Mouse (Mus musculus): ENCODE data around the gene Zfp462.
"Not testable (repeated sequence)": the region's sequence is repeated elsewhere in the genome, so short reads cannot be mapped to it uniquely, and the experiment has no call there.

Zfp462 gene

GRCm38 (mm10) chr4:54950866-54951265 lies 6.0 kb downstream of the Zfp462 start:
- DNase-seq (ENCODE audit: low spot score in 2 of 2): no peak

- DNase-seq (ENCODE audit: low spot score in 2 of 2): no peak
Observed at GRCm38 (mm10) chr4:54953657-54954395, 9.0 kb downstream of the Zfp462 start.

GRCm38 (mm10) chr4:54954455-54954854 lies 9.6 kb downstream of the Zfp462 start:
- no peak for DNase-seq (ENCODE audit: low spot score in 2 of 2)

GRCm38 (mm10) chr4:54960776-54961175 lies 15.9 kb downstream of the Zfp462 start:
- no peak for DNase-seq (ENCODE audit: low spot score in 2 of 2)

DNA sequence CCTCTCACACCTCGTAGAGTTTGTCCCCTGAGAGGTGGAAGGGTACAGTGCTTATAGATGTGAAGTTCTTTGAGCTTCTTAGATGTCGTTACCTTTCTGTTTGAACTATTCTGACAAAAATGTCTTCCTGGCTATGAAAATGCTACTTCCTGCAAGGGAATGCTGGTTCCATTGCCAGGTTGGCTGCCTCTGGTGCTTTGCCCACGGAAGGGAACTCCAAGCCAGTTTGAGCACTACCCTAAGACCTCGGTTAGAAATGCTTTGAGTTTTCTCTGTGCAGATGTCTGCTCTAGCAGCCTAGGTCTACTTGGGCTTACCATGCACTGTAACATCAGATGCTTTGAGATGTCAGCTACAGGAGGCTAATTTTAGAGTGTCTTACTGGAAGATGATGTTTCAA lies 17.3 kb downstream of the Zfp462 start:
- no peak for DNase-seq (ENCODE audit: low spot score in 2 of 2)

DNA sequence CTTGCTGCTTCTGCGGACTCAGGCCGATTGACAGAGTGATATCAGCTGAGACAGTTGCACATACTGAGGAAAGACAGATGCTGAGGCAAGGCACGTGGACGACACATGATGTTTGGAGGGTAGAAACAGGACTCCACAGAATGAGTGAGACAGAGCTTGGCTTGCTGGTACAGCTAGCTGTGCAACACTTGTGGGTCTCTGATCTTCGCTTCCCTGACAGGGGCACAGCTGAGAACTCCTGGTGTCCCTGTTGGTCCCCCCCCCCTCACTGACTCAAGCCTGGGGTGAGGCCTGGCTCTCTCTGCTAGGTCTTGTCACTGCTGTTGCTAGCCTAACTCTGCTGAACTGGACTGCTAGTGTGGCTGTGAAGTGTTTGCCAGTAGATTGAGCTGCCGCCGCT lies 18.7 kb downstream of the Zfp462 start:
- DNase-seq (ENCODE audit: low spot score in 2 of 2): no peak

DNA sequence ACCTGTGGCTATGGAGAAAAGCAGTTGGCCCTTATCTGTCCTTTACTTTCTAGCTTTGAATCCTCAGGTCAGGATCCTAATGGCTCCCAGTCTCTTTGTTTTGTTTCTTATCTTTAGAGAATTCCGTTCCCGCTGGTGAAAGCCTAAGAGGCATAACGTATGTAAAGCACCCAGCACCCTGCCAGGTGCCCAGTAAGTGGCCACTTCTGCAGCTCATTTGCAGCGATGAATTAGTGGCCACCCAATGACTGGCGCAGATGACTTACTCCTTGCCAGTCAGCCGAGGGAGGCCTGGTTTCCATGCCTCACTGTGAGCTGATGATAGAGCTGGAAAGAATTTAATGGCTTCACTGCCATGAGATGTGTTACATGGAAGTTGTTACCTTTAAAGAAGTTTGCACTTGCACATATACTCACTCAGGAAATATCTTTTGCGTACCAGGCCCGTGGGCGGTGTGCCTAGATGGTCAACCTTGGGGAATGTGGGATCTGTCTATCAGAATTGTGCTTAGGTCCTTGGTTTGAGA lies 20.4 kb downstream of the Zfp462 start:
- no peak for DNase-seq (ENCODE audit: low spot score in 2 of 2)

- peak; percentile 67 to 72 for DNase-seq (ENCODE audit: low spot score in 2 of 2)
Observed at GRCm38 (mm10) chr4:54966161-54966806, 21.4 kb downstream of the Zfp462 start.

GRCm38 (mm10) chr4:54967166-54967565 lies 22.3 kb downstream of the Zfp462 start:
- DNase-seq (ENCODE audit: low spot score in 2 of 2): no peak

DNA sequence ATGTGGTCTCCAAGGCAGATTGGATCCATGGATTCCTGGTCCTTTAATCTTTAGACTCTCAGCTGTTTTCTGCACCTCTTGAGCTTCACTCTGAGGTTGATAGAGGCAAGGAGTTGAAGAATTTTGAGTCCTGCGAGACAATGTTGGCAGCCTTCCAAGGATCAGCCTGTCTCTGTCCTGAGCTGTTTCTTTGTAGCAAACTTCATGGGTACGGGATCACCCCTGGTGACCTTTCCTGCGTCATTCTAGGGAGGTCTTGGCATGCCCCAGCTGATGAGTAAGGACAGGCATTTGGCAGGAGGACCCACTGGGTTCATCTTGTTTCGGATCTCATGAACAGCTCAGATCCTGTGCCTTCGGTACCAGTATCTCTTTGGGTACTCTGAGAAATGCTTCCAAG lies 22.9 kb downstream of the Zfp462 start:
- no peak for DNase-seq (ENCODE audit: low spot score in 2 of 2)

DNA sequence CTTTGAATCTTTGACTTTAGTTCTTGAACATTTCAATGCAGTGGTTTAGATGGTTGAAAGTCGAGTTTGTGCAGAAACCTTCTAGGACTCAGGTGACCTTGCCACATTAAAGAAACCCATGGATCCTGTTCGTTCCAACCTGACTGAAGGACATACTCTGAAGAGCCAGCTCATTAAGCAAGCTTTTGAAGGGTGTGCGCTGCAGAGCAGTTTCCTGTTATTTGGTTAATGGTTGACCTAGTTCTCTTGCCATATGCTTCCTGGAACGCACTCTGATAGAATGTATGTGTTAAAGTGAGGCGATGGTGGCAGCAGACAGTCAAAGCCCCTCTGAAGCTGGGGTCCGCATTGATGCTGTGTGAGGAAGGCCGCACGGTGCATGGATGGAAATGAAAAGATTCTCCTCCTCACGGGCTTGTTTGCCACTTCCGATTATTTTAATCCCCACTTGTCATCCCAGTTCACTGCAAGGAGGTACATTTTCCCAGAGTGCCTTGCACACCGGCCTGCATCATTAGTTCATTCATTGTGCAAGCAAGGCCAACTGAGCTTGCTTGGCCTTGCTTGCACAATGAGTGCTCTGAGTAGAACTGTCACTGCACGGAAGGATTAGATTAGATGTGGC lies 24.9 kb downstream of the Zfp462 start:
- no peak for DNase-seq (ENCODE audit: low spot score in 2 of 2)

DNA sequence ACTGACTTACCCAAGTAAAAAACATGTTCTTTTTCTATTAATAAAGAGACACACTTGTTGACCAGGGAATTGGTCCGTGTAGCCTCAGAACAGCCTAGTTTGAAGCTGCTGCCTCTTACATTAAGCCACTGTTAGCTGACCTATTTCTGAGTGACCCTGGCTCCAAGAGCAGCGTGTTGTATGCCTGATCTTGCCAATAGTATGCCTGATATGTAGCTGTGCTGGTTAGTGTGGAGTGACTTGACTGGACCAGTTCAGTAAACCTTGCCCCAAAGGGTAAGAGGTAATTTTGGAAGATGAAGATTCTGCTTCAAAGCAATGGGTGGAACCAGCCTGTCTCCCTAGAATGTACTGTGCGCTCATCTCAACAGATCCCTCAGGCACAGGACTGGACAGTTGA lies 26.5 kb downstream of the Zfp462 start:
- no peak for DNase-seq (ENCODE audit: low spot score in 2 of 2)

DNA sequence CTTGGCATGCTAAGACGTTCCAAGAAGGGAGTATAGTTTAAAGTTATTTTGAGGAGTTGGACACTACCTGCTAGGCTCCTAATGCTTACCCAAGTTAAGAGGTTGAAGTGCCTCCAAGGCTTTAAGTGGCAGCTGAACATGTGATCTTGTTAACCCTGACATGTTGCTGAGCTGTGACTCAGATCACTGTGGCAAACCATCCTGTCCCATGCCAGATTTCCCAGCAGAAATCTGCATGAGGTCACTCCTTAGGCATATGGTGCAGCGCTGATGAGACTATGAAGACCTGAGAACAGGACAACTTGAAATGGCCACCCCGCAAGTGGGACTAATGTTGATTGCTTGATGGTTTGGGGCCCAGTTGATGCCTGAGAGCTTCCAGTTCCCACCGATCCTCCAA lies 27.2 kb downstream of the Zfp462 start:
- no peak for DNase-seq (ENCODE audit: low spot score in 2 of 2)

- DNase-seq (ENCODE audit: low spot score in 2 of 2): no peak
Observed at GRCm38 (mm10) chr4:54972827-54973560, 28.1 kb downstream of the Zfp462 start.

DNA sequence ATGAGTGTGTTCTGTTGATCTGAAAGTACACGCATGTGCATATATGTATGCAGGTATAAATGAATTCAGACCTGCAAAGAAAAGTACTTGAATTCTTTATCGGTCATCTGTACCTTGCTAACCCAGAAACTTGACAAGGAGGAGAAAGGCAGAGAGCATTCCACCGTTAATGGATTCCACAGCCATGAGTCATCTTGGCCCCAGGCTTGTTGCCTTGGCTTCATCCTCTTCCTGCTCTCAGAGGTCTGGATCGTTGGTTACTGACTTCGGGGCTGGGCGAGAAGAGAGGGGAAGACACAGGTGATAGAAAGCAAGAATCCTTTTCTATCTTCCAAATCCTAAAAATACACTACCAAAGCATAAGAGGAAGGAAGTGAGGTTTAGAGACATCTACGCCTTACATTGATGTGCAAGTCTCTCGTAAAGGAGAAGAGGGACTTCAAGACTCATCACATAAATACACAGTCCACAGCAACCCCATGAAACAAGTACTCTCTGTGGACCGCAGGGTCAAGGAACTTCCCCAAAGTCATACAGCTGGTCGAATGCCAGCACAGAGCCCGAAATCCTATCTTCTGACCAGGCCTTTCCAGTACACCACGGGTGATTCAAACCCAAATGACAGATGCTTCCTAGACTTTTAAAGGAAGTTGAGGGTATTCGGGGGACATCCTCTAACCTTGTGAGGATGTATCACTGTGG lies 35.1 kb downstream of the Zfp462 start:
- DNase-seq (ENCODE audit: low spot score in 2 of 2): no peak

DNA sequence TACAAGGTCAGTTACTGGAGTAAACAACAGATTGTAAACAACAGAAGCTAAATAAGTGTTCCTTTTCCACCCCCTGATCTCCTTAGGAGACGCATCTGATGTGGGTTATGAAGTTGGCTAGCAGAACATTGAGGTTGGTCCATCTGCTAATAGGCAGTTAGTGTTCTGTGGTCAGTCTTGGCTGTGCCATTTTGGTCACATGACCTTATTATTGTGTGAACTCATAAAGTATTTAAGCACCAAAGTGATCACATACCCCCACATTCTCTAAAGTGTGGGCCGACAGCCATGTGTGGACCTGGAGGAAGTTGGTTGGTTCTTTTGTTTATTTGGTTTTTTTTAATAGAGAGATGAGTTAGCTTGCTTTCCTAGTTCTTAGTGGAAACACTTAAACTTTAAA lies 39.7 kb downstream of the Zfp462 start:
- no peak for DNase-seq (ENCODE audit: low spot score in 2 of 2)

DNA sequence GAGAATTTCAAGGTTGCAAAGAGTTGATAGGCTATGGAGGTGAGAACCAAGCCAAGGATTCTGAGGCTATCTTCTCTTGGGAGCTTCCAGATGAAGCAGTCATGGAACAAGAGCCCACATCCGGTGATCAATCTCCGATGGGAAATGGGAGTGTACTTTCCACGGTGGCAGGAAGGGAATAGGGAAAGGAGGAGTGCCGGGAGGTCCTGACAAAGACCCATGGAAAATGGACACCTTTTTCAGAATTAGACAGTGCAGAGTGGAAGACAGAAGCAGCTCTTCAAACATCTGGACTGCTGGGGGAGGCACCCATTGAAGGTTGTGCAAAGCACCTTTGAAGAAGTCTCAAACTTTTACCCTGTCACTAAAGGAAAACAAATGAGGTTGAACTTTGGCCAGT lies 41.8 kb downstream of the Zfp462 start:
- no peak for DNase-seq (ENCODE audit: low spot score in 2 of 2)

DNA sequence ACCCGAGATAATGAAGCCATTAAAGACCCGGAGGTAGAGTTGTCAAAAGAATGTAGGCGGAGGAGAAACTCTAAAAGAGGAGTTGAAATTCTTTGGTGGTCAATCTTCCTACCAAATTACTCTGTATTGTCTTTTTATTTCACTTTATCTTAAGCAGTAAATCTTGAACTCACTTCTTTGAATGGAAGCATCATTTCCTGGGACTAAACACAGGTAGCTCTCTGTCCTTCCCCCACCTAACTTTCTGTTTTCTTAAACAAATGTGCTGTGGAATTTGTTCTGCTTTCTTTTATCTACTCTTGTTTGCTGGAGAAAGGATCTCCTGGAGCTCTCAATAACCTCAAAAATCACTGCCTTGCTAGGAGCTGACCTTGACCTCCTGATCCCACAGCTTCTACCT lies 42.4 kb downstream of the Zfp462 start:
- DNase-seq (ENCODE audit: low spot score in 2 of 2): no peak

DNA sequence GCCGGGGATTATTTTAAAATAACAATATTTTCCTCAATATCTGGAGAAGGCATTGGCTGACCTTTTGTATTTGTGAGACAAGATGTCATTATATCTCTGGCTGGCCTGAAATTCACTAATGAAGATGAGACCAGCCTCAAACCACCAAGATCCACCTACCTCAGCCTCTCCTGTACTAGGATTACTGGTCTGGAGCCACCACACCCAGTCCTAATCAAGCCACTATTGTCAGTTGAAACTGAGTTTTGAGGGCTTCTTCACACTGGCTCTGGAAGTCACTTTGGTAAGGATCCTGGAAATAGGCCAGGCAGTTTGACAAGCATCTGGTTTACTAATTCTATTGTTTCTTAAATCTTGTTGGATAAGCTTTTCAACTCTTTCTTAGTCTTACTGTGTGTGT lies 43.1 kb downstream of the Zfp462 start:
- DNase-seq (ENCODE audit: low spot score in 2 of 2): no peak

GRCm38 (mm10) chr4:54991973-54992372 lies 47.1 kb downstream of the Zfp462 start:
- DNase-seq (ENCODE audit: low spot score in 2 of 2): no peak

DNA sequence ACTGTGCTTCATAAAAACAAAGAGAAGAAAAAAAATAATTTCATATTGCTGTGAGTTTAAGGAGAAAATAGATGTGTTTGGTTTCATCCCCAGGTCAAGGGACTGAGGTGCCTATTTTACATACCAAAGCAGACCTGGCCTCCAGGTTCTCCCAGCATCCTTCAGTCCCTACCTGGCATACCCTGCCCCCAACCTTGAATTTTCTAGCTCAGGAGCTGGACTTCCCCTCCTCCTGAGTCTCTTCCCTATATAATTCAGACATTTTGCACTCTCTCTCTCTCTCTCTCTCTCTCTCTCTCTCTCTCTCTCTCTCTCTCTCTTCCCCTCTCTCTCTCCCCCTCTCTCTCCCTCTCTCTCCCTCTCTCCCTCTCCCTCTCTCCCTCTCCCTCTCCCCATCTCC lies 48.2 kb downstream of the Zfp462 start:
- not testable (repeated sequence) for DNase-seq (ENCODE audit: low spot score in 2 of 2)

GRCm38 (mm10) chr4:54995258-54995657 lies 50.4 kb downstream of the Zfp462 start:
- no peak for DNase-seq (ENCODE audit: low spot score in 2 of 2)
